9 mouse cellular contexts compared by ENCODE assay signal in genomic region chr2:13371072-13371796, GRCm38 (mm10).
DNase-seq lines count a peak whose midpoint lies in the region; ATAC-seq lines count a peak whose summit lies in the region.
"Had no signal": no experiment of that assay in that cellular context is flagged by ENCODE, and none has a peak within 500 bp of the region (broad histone marks: within the 10 kb centered on the region; RNA-seq: fewer than 3 reads in every experiment).

No protein-coding gene starts in this region.

- no peak overlapping the region for H3K9ac ChIP-seq in midbrain, embryonic 13.5 days (replicated peaks)

- H3K36me3 ChIP-seq in midbrain, embryonic 13.5 days: no peaks in the 10 kb centered on the region

- peak; percentile 93 for DNase-seq in heart, adult 11 months
- no peak for DNase-seq in heart, postnatal 36 days
- DNase-seq in Muller cell, postnatal 12 days (ENCODE audit: inconsistent ontology term): peak; percentile 55
- peak; percentile 19 to 36 for DNase-seq in heart, postnatal 10 days
- no peak for DNase-seq in right cerebral cortex, postnatal 10 days (ENCODE audit: low spot score in 2 of 2)
- DNase-seq in layer of hippocampus, adult 18-20 months (ENCODE audit: low spot score in 2 of 2): no peak

- H3K27me3 ChIP-seq in midbrain, embryonic 13.5 days: no peaks in the 10 kb centered on the region

- H3K4me2 ChIP-seq in midbrain, embryonic 13.5 days (replicated peaks): peak overlapping the region; percentile 22; the same call in 1 of the 2 replicates

- 49% methylated on average over 10 of the region's 10 CpGs for WGBS in midbrain, embryonic 13.5 days

- peak overlapping the region; percentile 85 for H3K27ac ChIP-seq in midbrain, embryonic 13.5 days
- H3K27ac ChIP-seq: macrophage had no signal

- ATAC-seq in midbrain, embryonic 13.5 days: no peak
- no peak for ATAC-seq in activated CD4-positive, CD25-positive, alpha-beta regulatory T cell, adult 4 months

- intact Hi-C loops in heart, postnatal 36 days (cut with DNase I): loop anchor here (2.0 to 5.0 kb wide), 4 partner anchors 14 to 79 kb away; no protein-coding TSS in a partner anchor
- intact Hi-C loops in heart, postnatal 10 days (cut with DNase I): loop anchor here (1.0 kb wide), 1 partner anchor 203 kb away; no protein-coding TSS in a partner anchor

- peaks cover 29% of the 10 kb centered on the region for H3K4me1 ChIP-seq in midbrain, embryonic 13.5 days (replicated peaks)

- H3K4me3 ChIP-seq in midbrain, embryonic 13.5 days (replicated peaks): no peak overlapping the region

- no peaks in the 10 kb centered on the region for H3K9me3 ChIP-seq in midbrain, embryonic 13.5 days

Comparison
In these comparisons a context has a peak if more than half of its experiments do, and no peak if none do; other contexts are left out.
1. DNase-seq: peak in heart, adult 11 months (single experiment), Muller cell, postnatal 12 days (single experiment) and heart, postnatal 10 days (2 of 2); none in heart, postnatal 36 days (0 of 2), right cerebral cortex, postnatal 10 days (0 of 2) and layer of hippocampus, adult 18-20 months (0 of 2).